ENCODE assay signal across 8 mouse cellular contexts in genomic region chr13:116443165-116443955, GRCm38 (mm10).
DNase-seq lines count a peak whose midpoint lies in the region; ATAC-seq and TF ChIP-seq lines count a peak whose summit lies in the region.

No protein-coding gene starts in this region.

- no peak for TF ChIP-seq CTCF in kidney, adult 2 months (conservative IDR thresholded peaks at IDR 0.05; ENCODE audit: insufficient read depth, insufficient read length, low read depth, low read length)
- no peak for TF ChIP-seq CTCF in lung, embryonic 14.5 days (IDR thresholded peaks at IDR 0.05; ENCODE audit: low read depth)

- H3K4me2 ChIP-seq in kidney, embryonic 14.5 days (replicated peaks; ENCODE audit: low read depth, low read length) = no peak overlapping the region
- peak overlapping the region; percentile 12; the same call in 1 of the 2 replicates for H3K4me2 ChIP-seq in forebrain, embryonic 14.5 days (ENCODE audit: low read length)
- H3K4me2 ChIP-seq in lung, embryonic 14.5 days = peak overlapping the region; percentile 44

- no peak overlapping the region for H3K4me3 ChIP-seq in kidney, embryonic 14.5 days (ENCODE audit: low read length)
- no peak overlapping the region for H3K4me3 ChIP-seq in kidney, adult 2 months (ENCODE audit: insufficient read depth, low read depth, low read length)
- no peak overlapping the region for H3K4me3 ChIP-seq in forebrain, embryonic 14.5 days (ENCODE audit: low read depth, low read length)
- no peak overlapping the region for H3K4me3 ChIP-seq in lung, embryonic 14.5 days (ENCODE audit: low read depth, low read length)

- no peak overlapping the region for H3K27ac ChIP-seq in kidney, embryonic 14.5 days (ENCODE audit: low read depth, low read length)
- H3K27ac ChIP-seq in kidney, adult 2 months (ENCODE audit: insufficient read depth, low read depth, low read length) = no peak overlapping the region
- H3K27ac ChIP-seq in forebrain, embryonic 14.5 days (ENCODE audit: low read depth, low read length) = no peak overlapping the region
- no peak overlapping the region for H3K27ac ChIP-seq in lung, embryonic 14.5 days (ENCODE audit: low read depth)

- no peak overlapping the region for H3K9ac ChIP-seq in kidney, embryonic 14.5 days (ENCODE audit: low read depth, low read length)
- H3K9ac ChIP-seq in forebrain, embryonic 14.5 days (ENCODE audit: low read length) = no peak overlapping the region
- no peak overlapping the region for H3K9ac ChIP-seq in lung, embryonic 14.5 days

- H3K27me3 ChIP-seq in kidney, embryonic 14.5 days (ENCODE audit: control insufficient read depth, insufficient read depth, low read length) = no peaks in the 10 kb centered on the region
- H3K27me3 ChIP-seq in kidney, adult 2 months (replicated peaks; ENCODE audit: control insufficient read depth, insufficient read depth, low read length) = no peaks in the 10 kb centered on the region
- no peaks in the 10 kb centered on the region for H3K27me3 ChIP-seq in forebrain, embryonic 14.5 days (replicated peaks; ENCODE audit: control insufficient read depth, insufficient read depth, low read length)
- no peaks in the 10 kb centered on the region for H3K27me3 ChIP-seq in lung, embryonic 14.5 days (ENCODE audit: insufficient read depth, low read length)

- H3K36me3 ChIP-seq in kidney, embryonic 14.5 days (ENCODE audit: control insufficient read depth, insufficient read depth, low read length) = no peaks in the 10 kb centered on the region
- H3K36me3 ChIP-seq in kidney, adult 2 months (ENCODE audit: control insufficient read depth, insufficient read depth, low read length) = no peaks in the 10 kb centered on the region
- no peaks in the 10 kb centered on the region for H3K36me3 ChIP-seq in forebrain, embryonic 14.5 days (ENCODE audit: control insufficient read depth, insufficient read depth, low read length)
- no peaks in the 10 kb centered on the region for H3K36me3 ChIP-seq in lung, embryonic 14.5 days (ENCODE audit: insufficient read depth)

- no peaks in the 10 kb centered on the region for H3K9me3 ChIP-seq in kidney, embryonic 14.5 days (ENCODE audit: control insufficient read depth, low read length)
- H3K9me3 ChIP-seq in forebrain, embryonic 14.5 days (replicated peaks; ENCODE audit: control insufficient read depth, low read length) = no peaks in the 10 kb centered on the region
- H3K9me3 ChIP-seq in lung, embryonic 14.5 days (ENCODE audit: low read depth, low read length) = no peaks in the 10 kb centered on the region

- peak; percentile 64; the same call in 1 of the 2 replicates for ATAC-seq in kidney, embryonic 14.5 days (ENCODE audit: low FRiP score, low TSS enrichment)
- peak; percentile 58; the same call in 1 of the 2 replicates for ATAC-seq in forebrain, embryonic 14.5 days
- peak; percentile 94 for ATAC-seq in lung, embryonic 14.5 days (ENCODE audit: insufficient read depth)
- ATAC-seq in megakaryocyte progenitor cell, adult 5-6 weeks (replicated peaks; ENCODE audit: poor library complexity) = no peak

- 44% methylated on average over 15 of the region's 15 CpGs for WGBS in kidney, embryonic 14.5 days
- 44% methylated on average over 15 of the region's 15 CpGs for WGBS in kidney, adult 2 months
- whole genome bisulfite sequencing in forebrain, embryonic 14.5 days = 12% methylated on average over 15 of the region's 15 CpGs
- 28% methylated on average over 15 of the region's 15 CpGs for WGBS in lung, embryonic 14.5 days

- TF ChIP-seq POLR2A in kidney, adult 2 months (IDR thresholded peaks at IDR 0.05; ENCODE audit: low read depth, low read length) = no peak

- H3K4me1 ChIP-seq in kidney, embryonic 14.5 days (ENCODE audit: control insufficient read depth, insufficient read depth, low read length) = no peaks in the 10 kb centered on the region
- H3K4me1 ChIP-seq in kidney, adult 2 months (ENCODE audit: control insufficient read depth, insufficient read depth, low read length) = no peaks in the 10 kb centered on the region
- H3K4me1 ChIP-seq in forebrain, embryonic 14.5 days (ENCODE audit: control insufficient read depth, insufficient read depth, low read length) = peaks cover 5% of the 10 kb centered on the region; the same call in 1 of the 2 replicates
- no peaks in the 10 kb centered on the region for H3K4me1 ChIP-seq in lung, embryonic 14.5 days (ENCODE audit: insufficient read depth)

- DNase-seq in kidney, adult 2 months = no peak
- DNase-seq in R1 (ENCODE audit: low read depth, low spot score) = peak; percentile 19
- DNase-seq in forebrain, embryonic 14.5 days (ENCODE audit: low spot score) = peak; percentile 82
- DNase-seq in lung, embryonic 14.5 days = peak; percentile 62
- no peak for DNase-seq in left cerebral cortex, adult 9 months (ENCODE audit: low spot score in 2 of 2)
- no peak for DNase-seq in spleen, postnatal 36 days (ENCODE audit: low spot score in 2 of 2)

Comparison
In these comparisons a context has a peak if more than half of its experiments do, and no peak if none do; other contexts are left out.
1. DNase-seq: peak in R1 (single experiment), forebrain, embryonic 14.5 days (single experiment) and lung, embryonic 14.5 days (single experiment); none in kidney, adult 2 months (single experiment), left cerebral cortex, adult 9 months (0 of 2) and spleen, postnatal 36 days (0 of 2).